Comparison of ENCODE assay signal across 23 mouse cellular contexts in genomic region chr7:31056448-31056847, GRCm38 (mm10). TPM values are rescaled to one million over a fixed set of nuclear protein-coding genes. Genes with fewer than 3 reads are reported as not detected.
DNase-seq lines count a peak whose midpoint lies in the region; ATAC-seq and TF ChIP-seq lines count a peak whose summit lies in the region.
"Had no signal": no experiment of that assay in that cellular context is flagged by ENCODE, and none has a peak within 500 bp of the region (broad histone marks: within the 10 kb centered on the region; RNA-seq: fewer than 3 reads in every experiment).

No protein-coding gene starts in this region.

- no peaks in the 10 kb centered on the region for H3K9me3 ChIP-seq in heart, embryonic 10.5 days
- H3K9me3 ChIP-seq in stomach, embryonic 14.5 days (ENCODE audit: control insufficient read depth, low read depth, low read length), result no peaks in the 10 kb centered on the region
- no peaks in the 10 kb centered on the region for H3K9me3 ChIP-seq in stomach, postnatal 0 days (ENCODE audit: control insufficient read depth, low read length)
- no peaks in the 10 kb centered on the region for H3K9me3 ChIP-seq in liver, embryonic 12.5 days (replicated peaks)
- no peaks in the 10 kb centered on the region for H3K9me3 ChIP-seq in stomach, embryonic 15.5 days
- H3K9me3 ChIP-seq: embryonic facial prominence, embryonic 10.5 days; forebrain, embryonic 15.5 days; hindbrain, embryonic 15.5 days; limb, embryonic 15.5 days; midbrain, embryonic 15.5 days; neural tube, embryonic 12.5 days had no signal

- no peak for ATAC-seq in stomach, embryonic 14.5 days (ENCODE audit: insufficient number of reproducible peaks, insufficient read depth, low FRiP score, low read depth)
- no peak for ATAC-seq in stomach, postnatal 0 days (ENCODE audit: low FRiP score, low TSS enrichment)
- no peak for ATAC-seq in liver, embryonic 12.5 days
- no peak for ATAC-seq in stomach, embryonic 15.5 days (ENCODE audit: insufficient read depth, low FRiP score, low read depth)
- ATAC-seq: forebrain, embryonic 15.5 days; midbrain, embryonic 15.5 days had no signal

- no peak overlapping the region for H3K4me3 ChIP-seq in heart, embryonic 10.5 days
- no peak overlapping the region for H3K4me3 ChIP-seq in stomach, embryonic 14.5 days (ENCODE audit: low read depth, low read length)
- no peak overlapping the region for H3K4me3 ChIP-seq in stomach, postnatal 0 days (ENCODE audit: low read depth, low read length)
- no peak overlapping the region for H3K4me3 ChIP-seq in liver, embryonic 12.5 days
- H3K4me3 ChIP-seq in stomach, embryonic 15.5 days (replicated peaks), result no peak overlapping the region
- H3K4me3 ChIP-seq: forebrain, embryonic 15.5 days; hindbrain, embryonic 15.5 days; left cerebral cortex, adult 2 months; limb, embryonic 15.5 days; midbrain, embryonic 15.5 days; neural tube, embryonic 12.5 days had no signal

- H3K27ac ChIP-seq in heart, embryonic 10.5 days, result peak overlapping the region; percentile 90; the same call in 1 of the 2 replicates
- H3K27ac ChIP-seq in stomach, embryonic 14.5 days (ENCODE audit: low read length), result peak overlapping the region; percentile 27; the same call in 1 of the 2 replicates
- H3K27ac ChIP-seq in stomach, postnatal 0 days (replicated peaks), result no peak overlapping the region
- H3K27ac ChIP-seq in liver, embryonic 12.5 days, result peak overlapping the region; percentile 65; the same call in 1 of the 2 replicates
- H3K27ac ChIP-seq in stomach, embryonic 15.5 days, result peak overlapping the region; percentile 57
- H3K27ac ChIP-seq: forebrain, embryonic 15.5 days; hindbrain, embryonic 15.5 days; kidney, postnatal 0 days; left cerebral cortex, adult 2 months; midbrain, embryonic 15.5 days; neural tube, embryonic 12.5 days had no signal

- WGBS in heart, embryonic 10.5 days, result 76% methylated on average over 7 of the region's 7 CpGs
- WGBS in stomach, embryonic 14.5 days, result 74% methylated on average over 7 of the region's 7 CpGs
- 73% methylated on average over 7 of the region's 7 CpGs for WGBS in stomach, postnatal 0 days
- WGBS in liver, embryonic 12.5 days (ENCODE audit: insufficient replicate concordance), result 56% methylated on average over 7 of the region's 7 CpGs
- whole genome bisulfite sequencing in stomach, embryonic 15.5 days, result 76% methylated on average over 7 of the region's 7 CpGs

- peaks cover 52% of the 10 kb centered on the region for H3K4me1 ChIP-seq in heart, embryonic 10.5 days
- H3K4me1 ChIP-seq in stomach, embryonic 14.5 days (ENCODE audit: control insufficient read depth, insufficient read depth, low read length), result peaks cover 39% of the 10 kb centered on the region
- no peaks in the 10 kb centered on the region; the same call in 1 of the 2 replicates for H3K4me1 ChIP-seq in stomach, postnatal 0 days (replicated peaks; ENCODE audit: control insufficient read depth, insufficient read depth)
- peaks cover 39% of the 10 kb centered on the region for H3K4me1 ChIP-seq in liver, embryonic 12.5 days
- peaks cover 38% of the 10 kb centered on the region for H3K4me1 ChIP-seq in stomach, embryonic 15.5 days

- no peak for DNase-seq in heart, embryonic 10.5 days (ENCODE audit: low spot score)
- no peak for DNase-seq in heart, postnatal 14 days
- DNase-seq in stomach, postnatal 0 days (ENCODE audit: low spot score), result no peak
- DNase-seq in thymus, postnatal 14 days, result no peak
- DNase-seq in left cerebral cortex, postnatal 4 days, result no peak
- DNase-seq: adrenal gland, postnatal 25 days; cerebellum, adult 9-11 months; gastrocnemius, postnatal 36 days; lung, postnatal 4 days; thymus, postnatal 25 days had no signal

- no peaks in the 10 kb centered on the region for H3K36me3 ChIP-seq in heart, embryonic 10.5 days
- H3K36me3 ChIP-seq in stomach, embryonic 14.5 days (ENCODE audit: control insufficient read depth, insufficient read depth, low read length), result no peaks in the 10 kb centered on the region
- H3K36me3 ChIP-seq in stomach, postnatal 0 days (ENCODE audit: control insufficient read depth, insufficient read depth, low read length), result no peaks in the 10 kb centered on the region
- no peaks in the 10 kb centered on the region for H3K36me3 ChIP-seq in liver, embryonic 12.5 days
- no peaks in the 10 kb centered on the region for H3K36me3 ChIP-seq in stomach, embryonic 15.5 days
- H3K36me3 ChIP-seq: embryonic facial prominence, embryonic 10.5 days; forebrain, embryonic 15.5 days; hindbrain, embryonic 15.5 days; limb, embryonic 15.5 days; midbrain, embryonic 15.5 days; neural tube, embryonic 12.5 days had no signal

- TF ChIP-seq EP300 in stomach, postnatal 0 days (optimal IDR thresholded peaks at IDR 0.05), result no peak

- peaks cover 33% of the 10 kb centered on the region for H3K27me3 ChIP-seq in heart, embryonic 10.5 days (ENCODE audit: insufficient read depth, poor library complexity, severe bottlenecking)
- peaks cover 11% of the 10 kb centered on the region for H3K27me3 ChIP-seq in stomach, embryonic 14.5 days (ENCODE audit: control insufficient read depth, insufficient read depth, low read length)
- 0 out of 2 replicates have a peak, but pooled peaks cover under 1% of the 10 kb centered on the region for H3K27me3 ChIP-seq in stomach, postnatal 0 days (ENCODE audit: control insufficient read depth, insufficient read depth, low read length)
- peaks cover 33% of the 10 kb centered on the region for H3K27me3 ChIP-seq in liver, embryonic 12.5 days (replicated peaks)
- peaks cover 15% of the 10 kb centered on the region for H3K27me3 ChIP-seq in stomach, embryonic 15.5 days (replicated peaks)

- TF ChIP-seq CTCF in stomach, postnatal 0 days (IDR thresholded peaks at IDR 0.05; ENCODE audit: low read depth), result no peak

- intact Hi-C loops in heart, postnatal 14 days (cut with DNase I), result loop anchor here (5.0 kb wide), 1 partner anchor 116 kb away; no protein-coding TSS in a partner anchor
- intact Hi-C loops in left cerebral cortex, postnatal 4 days (cut with DNase I), result no loop called here

- no peak overlapping the region for H3K4me2 ChIP-seq in stomach, embryonic 14.5 days (replicated peaks; ENCODE audit: low read depth, low read length)
- H3K4me2 ChIP-seq in stomach, postnatal 0 days (replicated peaks; ENCODE audit: low read depth), result no peak overlapping the region
- no peak overlapping the region for H3K4me2 ChIP-seq in liver, embryonic 12.5 days
- H3K4me2 ChIP-seq in stomach, embryonic 15.5 days, result no peak overlapping the region
- H3K4me2 ChIP-seq: forebrain, embryonic 15.5 days; hindbrain, embryonic 15.5 days; limb, embryonic 15.5 days; midbrain, embryonic 15.5 days; neural tube, embryonic 12.5 days had no signal

- H3K9ac ChIP-seq in stomach, embryonic 14.5 days (replicated peaks; ENCODE audit: low read depth, low read length), result no peak overlapping the region
- no peak overlapping the region for H3K9ac ChIP-seq in stomach, postnatal 0 days (ENCODE audit: low read length)
- H3K9ac ChIP-seq in liver, embryonic 12.5 days, result no peak overlapping the region
- no peak overlapping the region for H3K9ac ChIP-seq in stomach, embryonic 15.5 days
- H3K9ac ChIP-seq: forebrain, embryonic 15.5 days; hindbrain, embryonic 15.5 days; limb, embryonic 15.5 days; midbrain, embryonic 15.5 days; neural tube, embryonic 12.5 days had no signal

RNA-seq across cellular contexts. Expression of gene Fxyd1, which starts 0.6 kb away (rescaled TPM):
- polyA plus RNA-seq in heart, embryonic 10.5 days (2016; fragmentation: Nextera tagmentation; extraction: Ambion mirVana), result 167 and 365 TPM in 2 replicates
- total RNA-seq in heart, postnatal 14 days (2021), result 100 to 1,000 TPM; 712 to 747 TPM
- polyA plus RNA-seq in stomach, embryonic 14.5 days (2014; fragmentation: Nextera tagmentation; extraction: Ambion mirVana), result 86.7 and 99.3 TPM in 2 replicates
- 177 and 187 TPM in 2 replicates for polyA plus RNA-seq in stomach, postnatal 0 days (2015; fragmentation: Nextera tagmentation; extraction: Ambion mirVana)
- polyA plus RNA-seq in liver, embryonic 12.5 days (2016; fragmentation: Nextera tagmentation; extraction: Ambion mirVana), result 28.2 and 28.3 TPM in 2 replicates
- 89.3 and 110 TPM in 2 replicates for polyA plus RNA-seq in stomach, embryonic 15.5 days (2015; fragmentation: Nextera tagmentation; extraction: Ambion mirVana)
- total RNA-seq in left cerebral cortex, postnatal 4 days (2021), result 1 to 10 TPM; 8.4 to 8.7 TPM

RNA-seq across cellular contexts. Expression of gene Lgi4, which starts 2.7 kb away (rescaled TPM):
- polyA plus RNA-seq in heart, embryonic 10.5 days (2016; fragmentation: Nextera tagmentation; extraction: Ambion mirVana), result 0.27 and 0.41 TPM in 2 replicates
- 1 to 10 TPM; 2.8 to 3.5 TPM for total RNA-seq in heart, postnatal 14 days (2021)
- polyA plus RNA-seq in stomach, embryonic 14.5 days (2014; fragmentation: Nextera tagmentation; extraction: Ambion mirVana), result 0.78 and 1.7 TPM in 2 replicates
- polyA plus RNA-seq in stomach, postnatal 0 days (2015; fragmentation: Nextera tagmentation; extraction: Ambion mirVana), result 0.46 and 0.87 TPM in 2 replicates
- 0.06 and 0.19 TPM in 2 replicates for polyA plus RNA-seq in liver, embryonic 12.5 days (2016; fragmentation: Nextera tagmentation; extraction: Ambion mirVana)
- polyA plus RNA-seq in stomach, embryonic 15.5 days (2015; fragmentation: Nextera tagmentation; extraction: Ambion mirVana), result 1.6 and 1.9 TPM in 2 replicates
- 1 to 10 TPM; 2.4 to 2.7 TPM for total RNA-seq in left cerebral cortex, postnatal 4 days (2021)
- total RNA-seq: hematopoietic stem cell, adult 5-6 weeks had no signal

RNA-seq across cellular contexts. Expression of gene Fxyd7, which starts 5.2 kb away (rescaled TPM):
- 0.22 and 1.5 TPM in 2 replicates for polyA plus RNA-seq in heart, embryonic 10.5 days (2016; fragmentation: Nextera tagmentation; extraction: Ambion mirVana)
- 1 to 10 TPM; 1.1 to 1.3 TPM for total RNA-seq in heart, postnatal 14 days (2021)
- 35.7 and 42.2 TPM in 2 replicates for polyA plus RNA-seq in stomach, embryonic 14.5 days (2014; fragmentation: Nextera tagmentation; extraction: Ambion mirVana)
- 19.9 and 20.3 TPM in 2 replicates for polyA plus RNA-seq in stomach, postnatal 0 days (2015; fragmentation: Nextera tagmentation; extraction: Ambion mirVana)
- 0.45 and 0.55 TPM in 2 replicates for polyA plus RNA-seq in liver, embryonic 12.5 days (2016; fragmentation: Nextera tagmentation; extraction: Ambion mirVana)
- 21.6 and 25.0 TPM in 2 replicates for polyA plus RNA-seq in stomach, embryonic 15.5 days (2015; fragmentation: Nextera tagmentation; extraction: Ambion mirVana)
- 100 to 1,000 TPM; 108 to 159 TPM for total RNA-seq in left cerebral cortex, postnatal 4 days (2021)

RNA-seq across cellular contexts. Expression of gene Fxyd5, which starts 14.2 kb away (rescaled TPM):
- 24.3 and 26.4 TPM in 2 replicates for polyA plus RNA-seq in heart, embryonic 10.5 days (2016; fragmentation: Nextera tagmentation; extraction: Ambion mirVana)
- 10 to 100 TPM; 28.8 to 29.2 TPM for total RNA-seq in heart, postnatal 14 days (2021)
- 19.9 and 20.2 TPM in 2 replicates for polyA plus RNA-seq in stomach, embryonic 14.5 days (2014; fragmentation: Nextera tagmentation; extraction: Ambion mirVana)
- 13.3 and 16.0 TPM in 2 replicates for polyA plus RNA-seq in stomach, postnatal 0 days (2015; fragmentation: Nextera tagmentation; extraction: Ambion mirVana)
- polyA plus RNA-seq in liver, embryonic 12.5 days (2016; fragmentation: Nextera tagmentation; extraction: Ambion mirVana), result 19.0 and 22.3 TPM in 2 replicates
- 27.1 and 29.0 TPM in 2 replicates for polyA plus RNA-seq in stomach, embryonic 15.5 days (2015; fragmentation: Nextera tagmentation; extraction: Ambion mirVana)
- total RNA-seq in left cerebral cortex, postnatal 4 days (2021), result 10 to 100 TPM; 23.5 to 25.4 TPM

RNA-seq across cellular contexts. Expression of gene Fxyd3, which starts 20.1 kb away (rescaled TPM):
- polyA plus RNA-seq in heart, embryonic 10.5 days (2016; fragmentation: Nextera tagmentation; extraction: Ambion mirVana), result 0.53 and 2.0 TPM in 2 replicates
- total RNA-seq in heart, postnatal 14 days (2021), result 1 to 10 TPM; 2.7 to 5.2 TPM
- polyA plus RNA-seq in stomach, embryonic 14.5 days (2014; fragmentation: Nextera tagmentation; extraction: Ambion mirVana), result 458 and 479 TPM in 2 replicates
- 1,122 and 1,152 TPM in 2 replicates for polyA plus RNA-seq in stomach, postnatal 0 days (2015; fragmentation: Nextera tagmentation; extraction: Ambion mirVana)
- polyA plus RNA-seq in liver, embryonic 12.5 days (2016; fragmentation: Nextera tagmentation; extraction: Ambion mirVana), result 0.67 and 0.86 TPM in 2 replicates
- polyA plus RNA-seq in stomach, embryonic 15.5 days (2015; fragmentation: Nextera tagmentation; extraction: Ambion mirVana), result 364 and 383 TPM in 2 replicates
- not detected for total RNA-seq in left cerebral cortex, postnatal 4 days (2021)
- total RNA-seq: hematopoietic stem cell, adult 5-6 weeks; left cerebral cortex, adult 2 months; left cerebral cortex, postnatal 36 days had no signal
- polyA plus RNA-seq: forebrain, embryonic 15.5 days; midbrain, embryonic 15.5 days had no signal
